Mouse (Mus musculus): ENCODE results near the gene Gpr27.

GRCm38 (mm10) chr6:99734666-99735065 lies 42.2 kb downstream of the Gpr27 start:
- TF ChIP-seq CTCF (conservative IDR thresholded peaks at IDR 0.05 in 1 of 2, IDR thresholded peaks at IDR 0.05 in 1 of 2; ENCODE audit: low read depth in 2 of 2, low read length in 2 of 2): no peak
- TF ChIP-seq KAT2A (IDR thresholded peaks at IDR 0.05; ENCODE audit: insufficient replicate concordance, low read length): no peak
- TF ChIP-seq ELF1 (IDR thresholded peaks at IDR 0.05; ENCODE audit: low read depth, low read length): no peak
- TF ChIP-seq POLR2AphosphoS2 (IDR thresholded peaks at IDR 0.05; ENCODE audit: low read depth, low read length): no peak
- TF ChIP-seq USF1 (IDR thresholded peaks at IDR 0.05; ENCODE audit: low read depth, low read length): no peak
- no peak for TF ChIP-seq POLR2A (IDR thresholded peaks at IDR 0.05; ENCODE audit: low read depth, low read length)
- TF ChIP-seq RAD21 (IDR thresholded peaks at IDR 0.05; ENCODE audit: low read depth, low read length): no peak
- TF ChIP-seq EP300 (IDR thresholded peaks at IDR 0.05; ENCODE audit: low read length): no peak
- no peak for TF ChIP-seq SIN3A (IDR thresholded peaks at IDR 0.05; ENCODE audit: low read length)
- no peak for TF ChIP-seq JUND (conservative IDR thresholded peaks at IDR 0.05; ENCODE audit: low read depth, low read length)
- TF ChIP-seq ZNF384 (IDR thresholded peaks at IDR 0.05; ENCODE audit: low read depth, low read length): no peak
- TF ChIP-seq MAZ (IDR thresholded peaks at IDR 0.05; ENCODE audit: low read depth, low read length): no peak

All from CH12.LX (cell line).